Mouse (Mus musculus) MEL (cell line): Measurements from ENCODE around the gene Rasgef1b. TPM values are rescaled to one million over a fixed set of nuclear protein-coding genes. Genes with fewer than 3 reads are reported as not detected.

ENCODE experiments used
- DNase-seq: peaks from one replicate; pipeline ENCODE4 v3.0.0; 2011; ENCODE audit warnings: low read depth, low spot score
- H3K27ac ChIP-seq: 2 replicates; pipeline ENCODE4 v1.5.1; 2012; ENCODE audit warnings: low read depth, mild to moderate bottlenecking, control low read depth, low read length, moderate library complexity; ENCODE audit not compliant: control insufficient read depth
- H3K27me3 ChIP-seq, 2 experiments: fragments of 150-350 bp in 1 of 2; sonication (generic) in 1 of 2; 2 replicates each; pipeline ENCODE4 v1.6.1; 2012; ENCODE audit warnings: low read length in 2 of 2, mild to moderate bottlenecking in 2 of 2, improper control_type of control experiment in 1 of 2, moderate library complexity in 1 of 2; ENCODE audit not compliant: insufficient read depth in 2 of 2, control insufficient read depth in 1 of 2
- H3K36me3 ChIP-seq, 2 experiments: 2 replicates each; pipeline ENCODE4 v1.6.1; 2012 to 2014; ENCODE audit warnings: low read length in 2 of 2, improper control_type of control experiment in 1 of 2, inconsistent platforms in 1 of 2, mild to moderate bottlenecking in 1 of 2; ENCODE audit not compliant: insufficient read depth in 2 of 2, control insufficient read depth in 1 of 2
- H3K4me1 ChIP-seq, 2 experiments: fragments of 150-350 bp in 1 of 2; sonication (generic) in 1 of 2; 2 replicates each; pipeline ENCODE4 v1.6.1; 2012; ENCODE audit warnings: low read length in 2 of 2, improper control_type of control experiment in 1 of 2, mild to moderate bottlenecking in 1 of 2; ENCODE audit not compliant: insufficient read depth in 2 of 2, control insufficient read depth in 1 of 2
- H3K4me3 ChIP-seq, 2 experiments: fragments of 150-350 bp in 1 of 2; sonication (generic) in 1 of 2; 2 replicates each; pipeline ENCODE4 v1.5.1; 2012; ENCODE audit warnings: low read depth in 2 of 2, low read length in 2 of 2, mild to moderate bottlenecking in 2 of 2, moderate library complexity in 2 of 2, control low read depth in 1 of 2, improper control_type of control experiment in 1 of 2; ENCODE audit not compliant: control insufficient read depth in 1 of 2, insufficient read depth in 1 of 2
- H3K79me2 ChIP-seq: 2 replicates; pipeline ENCODE4 v1.6.1; 2012; ENCODE audit warnings: mild to moderate bottlenecking, low read length, moderate library complexity; ENCODE audit not compliant: control insufficient read depth, poor library complexity, insufficient read depth
- H3K9ac ChIP-seq: 2 replicates; pipeline ENCODE4 v1.6.1; 2012; ENCODE audit warnings: low read depth, mild to moderate bottlenecking, control low read depth, low read length, moderate library complexity; ENCODE audit not compliant: control insufficient read depth, poor library complexity, severe bottlenecking
- H3K9me3 ChIP-seq: fragments of 150-350 bp; sonication (generic); replicated peaks from 2 replicates; pipeline ENCODE4 v1.6.1; 2012; ENCODE audit warnings: mild to moderate bottlenecking, low read length, improper control_type of control experiment, moderate library complexity; ENCODE audit not compliant: insufficient read depth
- CHD1 ChIP-seq: IDR thresholded peaks from 2 replicates; pipeline ENCODE4 v1.6.1; 2012; ENCODE audit warnings: low read depth, mild to moderate bottlenecking, inconsistent platforms, low read length, improper control_type of control experiment
- CTCF ChIP-seq, 3 experiments: IDR thresholded peaks in 2 of 3; conservative IDR thresholded peaks in 1 of 3; 2 replicates each; pipeline ENCODE4 v1.5.1; 2011 to 2012; ENCODE audit warnings: low read length in 3 of 3, low read depth in 2 of 3, mild to moderate bottlenecking in 2 of 3, improper control_type of control experiment in 1 of 3, inconsistent platforms in 1 of 3, mixed read lengths in 1 of 3, moderate library complexity in 1 of 3; ENCODE audit not compliant: control insufficient read depth in 1 of 3, insufficient read depth in 1 of 3, poor library complexity in 1 of 3, severe bottlenecking in 1 of 3
- E2F4 ChIP-seq: IDR thresholded peaks from 2 replicates; pipeline ENCODE4 v1.6.1; 2011; ENCODE audit warnings: low read depth, low read length, improper control_type of control experiment, borderline replicate concordance
- ELF1 ChIP-seq: IDR thresholded peaks from 2 replicates; pipeline ENCODE4 v1.6.1; 2014; ENCODE audit warnings: low read depth, mild to moderate bottlenecking, inconsistent platforms, low read length, improper control_type of control experiment, moderate library complexity
- ETS1 ChIP-seq: IDR thresholded peaks from 2 replicates; pipeline ENCODE4 v1.6.1; 2012; ENCODE audit warnings: low read depth, mild to moderate bottlenecking, inconsistent platforms, low read length, improper control_type of control experiment, moderate library complexity
- GABPA ChIP-seq: IDR thresholded peaks from 2 replicates; pipeline ENCODE4 v1.6.1; 2012; ENCODE audit warnings: low read depth, mild to moderate bottlenecking, inconsistent platforms, low read length, improper control_type of control experiment, moderate library complexity
- HCFC1 ChIP-seq: IDR thresholded peaks from 2 replicates; pipeline ENCODE4 v1.6.1; 2012; ENCODE audit warnings: low read depth, mild to moderate bottlenecking, inconsistent platforms, low read length, improper control_type of control experiment, moderate library complexity
- JUND ChIP-seq: IDR thresholded peaks from 2 replicates; pipeline ENCODE4 v1.6.1; 2011; ENCODE audit warnings: low read depth, mild to moderate bottlenecking, improper control_type of control experiment, low read length
- KAT2A ChIP-seq: conservative IDR thresholded peaks from 2 replicates; pipeline ENCODE4 v1.6.1; 2012; ENCODE audit warnings: low read depth, low read length, improper control_type of control experiment, inconsistent platforms
- MAFK ChIP-seq: IDR thresholded peaks from 2 replicates; pipeline ENCODE4 v1.6.1; 2011; ENCODE audit warnings: low read depth, mild to moderate bottlenecking, low read length, improper control_type of control experiment, borderline replicate concordance
- MAZ ChIP-seq: IDR thresholded peaks from 2 replicates; pipeline ENCODE4 v1.6.1; 2012; ENCODE audit warnings: low read depth, mild to moderate bottlenecking, inconsistent platforms, low read length, improper control_type of control experiment
- MXI1 ChIP-seq: IDR thresholded peaks from 2 replicates; pipeline ENCODE4 v1.6.1; 2011; ENCODE audit warnings: mild to moderate bottlenecking, low read depth, low read length, improper control_type of control experiment
- MYB ChIP-seq: IDR thresholded peaks from 2 replicates; pipeline ENCODE4 v1.6.1; 2011; ENCODE audit warnings: mild to moderate bottlenecking, low read depth, low read length, improper control_type of control experiment
- MYC ChIP-seq: IDR thresholded peaks from 2 replicates; pipeline ENCODE4 v1.6.1; 2011; ENCODE audit warnings: low read depth, mild to moderate bottlenecking, low read length, improper control_type of control experiment, moderate library complexity
- POLR2AphosphoS5 ChIP-seq: IDR thresholded peaks from 2 replicates; pipeline ENCODE4 v1.6.1; 2012; ENCODE audit warnings: low read depth, borderline replicate concordance, mild to moderate bottlenecking, inconsistent platforms, low read length, moderate library complexity, mixed read lengths
- SIN3A ChIP-seq: IDR thresholded peaks from 2 replicates; pipeline ENCODE4 v1.6.1; 2012; ENCODE audit warnings: low read length, improper control_type of control experiment, inconsistent platforms
- TBP ChIP-seq: IDR thresholded peaks from 2 replicates; pipeline ENCODE4 v1.8.0; 2011; ENCODE audit warnings: low read depth, low read length, improper control_type of control experiment
- USF1 ChIP-seq: IDR thresholded peaks from 2 replicates; pipeline ENCODE4 v1.6.1; 2014; ENCODE audit warnings: low read depth, mild to moderate bottlenecking, inconsistent platforms, low read length, improper control_type of control experiment, moderate library complexity
- USF2 ChIP-seq, 2 experiments: IDR thresholded peaks; 2 replicates each; pipeline ENCODE4 v1.6.1; 2011 to 2012; ENCODE audit warnings: improper control_type of control experiment in 2 of 2, low read length in 2 of 2, borderline replicate concordance in 1 of 2, inconsistent platforms in 1 of 2, low read depth in 1 of 2, mild to moderate bottlenecking in 1 of 2; ENCODE audit not compliant: insufficient read depth in 1 of 2
- ZC3H11A ChIP-seq: IDR thresholded peaks from 2 replicates; pipeline ENCODE4 v1.6.1; 2012; ENCODE audit warnings: low read depth, mild to moderate bottlenecking, inconsistent platforms, low read length, improper control_type of control experiment
- ZKSCAN1 ChIP-seq: IDR thresholded peaks from 2 replicates; pipeline ENCODE4 v1.6.1; 2012; ENCODE audit warnings: low read depth, mild to moderate bottlenecking, inconsistent platforms, low read length, improper control_type of control experiment, moderate library complexity
- ZMIZ1 ChIP-seq: IDR thresholded peaks from 2 replicates; pipeline ENCODE4 v1.6.1; 2012; ENCODE audit warnings: low read depth, mild to moderate bottlenecking, inconsistent platforms, low read length, improper control_type of control experiment, moderate library complexity
- polyA plus RNA-seq, 2 experiments: library from polyadenylated mRNA; stranded (reverse) in 1 of 2; unstranded in 1 of 2; fragments of >175 nt in 1 of 2; fragments of >200 nt in 1 of 2; gene quantifications; 2 replicates each; pipeline versions ENCODE4 v1.2.1 to v1.2.4; 2012; ENCODE audit warnings: low replicate concordance in 2 of 2, low read depth in 1 of 2; ENCODE audit not compliant: insufficient read length in 2 of 2, insufficient read depth in 1 of 2, missing spikeins in 1 of 2
- total RNA-seq: library from RNA; depleted of rRNA; stranded (reverse); fragments of 300-350 nt; gene quantifications from 2 replicates; pipeline ENCODE4 v1.2.3, GENCODE M21; 2012

Gene Rasgef1b
- total and polyA plus RNA-seq, 3 experiments, result not detected

- Histone ChIP-seq H3K36me3 (no peaks in the 10 kb centered on the region), H3K27ac (no peak overlapping the region), H3K4me1 (no peaks in the 10 kb centered on the region), H3K79me2 (no peaks in the 10 kb centered on the region), H3K9ac (no peak overlapping the region), H3K9me3 (no peaks in the 10 kb centered on the region), H3K27me3 (no peaks in the 10 kb centered on the region), H3K4me3 (no peak overlapping the region)
- no peak for DNase-seq
- no peak for TF ChIP-seq ZMIZ1
- TF ChIP-seq, all 39 proteins: peak for 0
These were observed 34.0 kb downstream of the Rasgef1b start for GRCm38 (mm10) chr5:99694712-99695360.

GRCm38 (mm10) chr5:99689909-99690308 is 39.0 kb downstream of the Rasgef1b start:
- H3K79me2 ChIP-seq, result no peaks in the 10 kb centered on the region

DNA sequence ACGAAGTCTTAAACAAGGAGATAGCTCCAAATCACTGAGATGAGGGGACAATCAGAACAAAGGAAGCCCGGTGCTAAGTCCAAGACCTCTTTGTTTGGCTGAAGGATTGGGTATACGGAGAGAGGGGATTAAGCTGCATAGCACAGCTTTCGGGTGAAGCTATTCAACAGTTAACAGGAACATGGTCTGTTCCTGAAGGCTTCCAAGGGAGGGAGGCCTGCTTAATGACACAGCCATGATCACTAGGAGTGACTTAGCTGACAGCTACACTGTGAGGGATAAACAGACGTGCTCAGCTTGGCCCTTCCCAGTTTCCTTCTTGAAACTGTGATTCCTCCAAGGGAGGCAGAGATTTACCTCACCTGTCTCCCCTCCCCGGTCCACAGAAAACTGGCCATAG is 41.0 kb downstream of the Rasgef1b start:
- H3K27ac ChIP-seq, result no peak overlapping the region
- no peaks in the 10 kb centered on the region for H3K27me3 ChIP-seq
- no peak overlapping the region for H3K9ac ChIP-seq
- no peak overlapping the region for H3K4me3 ChIP-seq
- DNase-seq, result no peak
- no peaks in the 10 kb centered on the region; a peak in 1 of 4 replicates for H3K4me1 ChIP-seq
- H3K36me3 ChIP-seq, result no peaks in the 10 kb centered on the region
- H3K9me3 ChIP-seq, result no peaks in the 10 kb centered on the region
- no peak for TF ChIP-seq CTCF (IDR thresholded peaks at IDR 0.05 in 2 of 3, conservative IDR thresholded peaks at IDR 0.05 in 1 of 3; ENCODE audit: control insufficient read depth in 1 of 3, insufficient read depth in 1 of 3, low read depth in 2 of 3, low read length in 3 of 3, poor library complexity in 1 of 3, severe bottlenecking in 1 of 3)
- TF ChIP-seq ZC3H11A, result no peak
- no peak for TF ChIP-seq ETS1
- TF ChIP-seq ZKSCAN1, result no peak
- TF ChIP-seq MAFK, result no peak
- TF ChIP-seq, all 39 proteins: peak for 0
- H3K79me2 ChIP-seq, result no peaks in the 10 kb centered on the region

More at GRCm38 (mm10) chr5:99689909-99690308, 39.0 kb downstream of the Rasgef1b start:
- Histone ChIP-seq H3K4me3 (no peak overlapping the region), H3K9ac (no peak overlapping the region), H3K9me3 (no peaks in the 10 kb centered on the region), H3K27me3 (no peaks in the 10 kb centered on the region), H3K36me3 (no peaks in the 10 kb centered on the region), H3K27ac (no peak overlapping the region), H3K4me1 (no peaks in the 10 kb centered on the region; a peak in 1 of 4 replicates)
- no peak for DNase-seq
- TF ChIP-seq TBP (no peak), POLR2AphosphoS5 (no peak), JUND (no peak), KAT2A (no peak), CHD1 (no peak), USF2 (IDR thresholded peaks at IDR 0.05; ENCODE audit: borderline replicate concordance in 1 of 2, insufficient read depth in 1 of 2, low read depth in 1 of 2, low read length in 2 of 2) (no peak), HCFC1 (no peak), MYC (no peak), ZKSCAN1 (no peak), MXI1 (no peak), MAZ (no peak), USF1 (no peak), MAFK (no peak), CTCF (IDR thresholded peaks at IDR 0.05 in 2 of 3, conservative IDR thresholded peaks at IDR 0.05 in 1 of 3; ENCODE audit: control insufficient read depth in 1 of 3, insufficient read depth in 1 of 3, low read depth in 2 of 3, low read length in 3 of 3, poor library complexity in 1 of 3, severe bottlenecking in 1 of 3) (no peak), ELF1 (no peak), SIN3A (no peak), GABPA (no peak), MYB (no peak), E2F4 (no peak)
